Mouse (Mus musculus) erythroblast, embryonic 14.5 days (primary cell): ENCODE measurements around the gene Tbcd. TPM values are rescaled to one million over a fixed set of nuclear protein-coding genes. Genes with fewer than 3 reads are reported as not detected.
"Not testable (repeated sequence)": the region's sequence is repeated elsewhere in the genome, so short reads cannot be mapped to it uniquely, and the experiment has no call there.

Experiments used
- H3K27me3 ChIP-seq: 2 replicates; pipeline ENCODE4 v1.6.1; 2012; ENCODE audit warnings: inconsistent platforms; ENCODE audit not compliant: control insufficient read depth
- H3K36me3 ChIP-seq: 2 replicates; pipeline ENCODE4 v1.6.1; 2012; ENCODE audit warnings: mild to moderate bottlenecking, inconsistent platforms; ENCODE audit not compliant: control insufficient read depth
- H3K4me1 ChIP-seq: 2 replicates; pipeline ENCODE4 v1.6.1; 2012; ENCODE audit warnings: inconsistent platforms; ENCODE audit not compliant: control insufficient read depth
- H3K4me3 ChIP-seq: replicated peaks from 2 replicates; pipeline ENCODE3; 2012; ENCODE audit warnings: moderate library complexity, mild to moderate bottlenecking, inconsistent platforms
- H3K9me3 ChIP-seq: 2 replicates; pipeline ENCODE4 v1.6.1; 2012; ENCODE audit warnings: low read length, inconsistent platforms, mixed read lengths; ENCODE audit not compliant: control insufficient read depth
- GATA1 ChIP-seq: IDR thresholded peaks from 2 replicates; pipeline ENCODE4 v1.6.1; 2012; ENCODE audit warnings: low read length, inconsistent platforms, mixed read lengths
- TAL1 ChIP-seq: IDR thresholded peaks from 3 replicates; pipeline ENCODE4 v1.6.1; 2012; ENCODE audit warnings: low read length, inconsistent platforms, mixed read lengths
- polyA plus RNA-seq: library from polyadenylated mRNA; stranded (reverse); fragments of >175 nt; gene quantifications from 2 replicates; pipeline ENCODE4 v1.2.3, GENCODE M21; 2012

The Tbcd gene
- polyA plus RNA-seq, 1 experiment = 0.42 TPM

DNA sequence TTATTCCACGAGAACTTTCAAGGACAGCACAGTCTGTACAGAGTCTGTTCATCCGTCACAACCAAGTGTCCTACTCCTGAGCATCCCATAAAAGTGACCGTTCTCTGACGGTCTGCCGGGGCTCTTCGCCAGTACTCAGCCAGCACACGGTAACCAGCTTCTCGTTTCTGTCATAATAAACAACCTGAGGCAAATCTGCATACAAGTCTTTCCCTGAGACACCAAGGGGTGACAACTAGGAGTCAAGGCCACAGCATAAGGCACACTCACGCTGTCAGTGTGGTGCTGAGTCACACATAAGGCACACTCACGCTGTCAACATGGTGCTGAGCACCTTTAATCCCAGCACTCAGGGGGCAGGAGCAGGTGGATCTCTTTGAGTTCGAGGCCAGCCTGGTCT, 198.9 kb downstream of the Tbcd start:
- no peaks in the 10 kb centered on the region for H3K36me3 ChIP-seq
- H3K4me3 ChIP-seq = no peak overlapping the region
- no peaks in the 10 kb centered on the region for H3K27me3 ChIP-seq
- no peaks in the 10 kb centered on the region for H3K9me3 ChIP-seq
- peaks cover 2% of the 10 kb centered on the region; the same call in 1 of the 2 replicates for H3K4me1 ChIP-seq
- TF ChIP-seq TAL1 = no peak
- no peak for TF ChIP-seq GATA1

DNA sequence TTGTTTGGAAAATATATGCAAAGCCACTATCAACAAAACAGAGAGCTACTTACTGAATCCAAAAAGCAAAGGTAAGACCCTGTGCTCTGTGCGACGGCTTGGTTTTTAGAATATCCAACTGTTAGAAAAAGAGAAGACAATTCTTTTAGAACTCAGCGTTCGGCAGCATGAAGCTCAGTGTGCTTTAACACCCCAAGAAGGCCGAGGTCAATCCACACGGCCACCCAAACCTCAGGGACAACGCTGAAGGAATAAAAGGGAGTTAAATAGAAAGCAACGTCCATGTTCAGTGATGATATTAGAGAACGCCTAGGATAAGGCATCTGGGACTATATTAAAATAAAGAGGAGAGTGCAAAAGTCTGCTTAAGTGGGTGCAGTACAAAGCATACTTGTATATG, 199.8 kb downstream of the Tbcd start:
- H3K27me3 ChIP-seq = no peaks in the 10 kb centered on the region
- no peak for TF ChIP-seq TAL1
- no peak for TF ChIP-seq GATA1
- H3K4me3 ChIP-seq = no peak overlapping the region
- H3K36me3 ChIP-seq = no peaks in the 10 kb centered on the region
- H3K9me3 ChIP-seq = no peaks in the 10 kb centered on the region
- H3K4me1 ChIP-seq = peaks cover 2% of the 10 kb centered on the region; the same call in 1 of the 2 replicates

GRCm38 (mm10) chr11:121651983-121652382, 200.2 kb downstream of the Tbcd start:
- Histone ChIP-seq H3K4me3 (no peak overlapping the region), H3K4me1 (peaks cover 2% of the 10 kb centered on the region; the same call in 1 of the 2 replicates), H3K36me3 (no peaks in the 10 kb centered on the region), H3K27me3 (no peaks in the 10 kb centered on the region), H3K9me3 (no peaks in the 10 kb centered on the region)
- no peak for TF ChIP-seq GATA1
- TF ChIP-seq TAL1 = no peak

DNA sequence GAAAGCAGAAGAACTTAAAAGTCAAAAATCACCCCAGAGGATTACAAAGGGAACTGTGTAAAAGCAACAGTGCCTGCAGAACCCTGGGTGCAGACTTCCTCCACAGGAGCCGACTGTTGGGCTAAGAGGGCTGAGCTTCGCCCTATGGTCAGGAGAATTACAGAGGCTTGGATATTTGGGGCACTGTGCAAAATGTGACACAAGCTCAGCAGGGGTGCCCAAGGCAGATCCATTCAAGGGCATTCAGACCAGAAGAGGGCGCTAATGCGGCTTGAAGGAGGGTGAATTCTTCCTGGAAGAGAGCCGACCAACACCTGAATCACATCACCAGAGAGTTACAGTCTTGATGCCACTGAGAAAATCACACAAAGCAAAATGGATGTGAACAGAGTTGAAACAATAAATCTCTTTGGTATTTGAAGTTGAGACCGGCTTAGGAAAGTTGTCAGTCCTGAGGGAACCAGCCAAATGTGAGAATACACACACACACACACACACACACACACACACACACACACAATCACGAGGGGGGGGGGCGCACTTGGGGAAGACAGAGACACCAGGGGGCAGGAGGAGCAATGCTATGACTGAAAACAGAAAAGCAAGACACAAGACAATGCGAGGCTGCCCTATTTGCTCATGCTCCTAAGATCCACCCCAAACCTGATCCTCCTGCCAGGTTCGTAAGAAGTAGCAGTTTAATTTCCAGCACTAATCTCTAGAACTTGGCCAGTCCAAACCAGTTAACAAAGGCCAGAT, 201.0 kb downstream of the Tbcd start:
- Histone ChIP-seq H3K4me1 (peaks cover 2% of the 10 kb centered on the region; the same call in 1 of the 2 replicates), H3K4me3 (no peak overlapping the region), H3K36me3 (no peaks in the 10 kb centered on the region), H3K27me3 (no peaks in the 10 kb centered on the region), H3K9me3 (no peaks in the 10 kb centered on the region)
- TF ChIP-seq GATA1 = no peak
- TF ChIP-seq TAL1 = no peak

DNA sequence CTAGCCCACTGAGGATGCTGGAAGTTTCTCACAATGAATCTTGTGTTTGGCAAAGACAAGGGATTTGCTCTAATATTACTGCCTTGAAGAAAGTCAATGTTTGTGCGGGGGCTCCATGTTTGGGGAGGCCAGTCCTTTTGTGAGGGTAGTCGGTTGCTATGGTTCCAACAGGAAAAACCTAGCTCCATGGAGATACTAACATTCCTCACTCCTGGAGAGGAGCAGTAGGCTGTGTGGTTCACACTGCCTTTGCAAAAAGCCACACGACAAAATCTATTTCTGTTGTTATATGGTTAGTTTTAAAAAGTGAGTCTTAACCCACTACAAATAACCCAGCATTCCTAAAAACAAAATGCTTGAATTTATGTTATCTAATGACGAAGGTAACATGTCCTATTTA, 201.9 kb downstream of the Tbcd start:
- H3K4me3 ChIP-seq = no peak overlapping the region
- H3K9me3 ChIP-seq = no peaks in the 10 kb centered on the region
- TF ChIP-seq GATA1 (no peak), TAL1 (no peak)
- H3K27me3 ChIP-seq = no peaks in the 10 kb centered on the region
- peaks cover 2% of the 10 kb centered on the region; the same call in 1 of the 2 replicates for H3K4me1 ChIP-seq
- no peaks in the 10 kb centered on the region for H3K36me3 ChIP-seq

GRCm38 (mm10) chr11:121654406-121654945, 202.7 kb downstream of the Tbcd start:
- Histone ChIP-seq H3K4me3 (no peak overlapping the region), H3K27me3 (no peaks in the 10 kb centered on the region), H3K36me3 (no peaks in the 10 kb centered on the region), H3K4me1 (peaks cover 2% of the 10 kb centered on the region; the same call in 1 of the 2 replicates), H3K9me3 (no peaks in the 10 kb centered on the region)
- no peak for TF ChIP-seq TAL1
- no peak for TF ChIP-seq GATA1

DNA sequence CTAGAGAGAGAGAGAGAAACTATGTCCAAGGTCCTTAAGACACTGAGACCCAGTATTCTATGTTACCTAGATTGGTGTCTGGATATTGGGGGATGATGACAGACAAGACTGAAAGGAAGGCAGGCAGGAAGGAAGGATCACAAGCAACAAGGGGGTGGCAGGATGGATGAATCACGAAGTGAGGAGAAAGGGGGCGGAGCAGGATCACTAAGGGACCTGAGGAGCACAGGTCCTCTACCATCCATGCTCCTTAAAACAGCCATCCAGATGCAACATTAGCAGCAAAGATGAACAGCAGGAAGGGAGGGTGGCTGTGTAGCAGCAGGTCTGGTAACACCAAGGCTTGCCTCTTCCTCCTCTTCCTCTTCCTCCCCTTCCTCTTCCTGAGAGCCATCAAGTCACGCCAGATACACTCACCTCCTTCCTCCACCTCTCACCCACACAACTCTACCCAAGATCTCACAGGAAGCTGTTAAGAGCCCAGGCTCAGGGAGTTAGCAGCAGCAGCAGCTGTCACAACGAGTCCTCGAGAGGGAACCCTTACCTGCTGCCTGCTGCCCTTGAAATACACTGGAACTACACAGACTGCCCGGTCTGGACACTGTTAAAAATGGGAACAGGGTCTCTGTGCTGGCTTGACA, 203.5 kb downstream of the Tbcd start:
- peaks cover 2% of the 10 kb centered on the region; the same call in 1 of the 2 replicates for H3K4me1 ChIP-seq
- no peaks in the 10 kb centered on the region for H3K36me3 ChIP-seq
- H3K9me3 ChIP-seq = no peaks in the 10 kb centered on the region
- H3K27me3 ChIP-seq = no peaks in the 10 kb centered on the region
- no peak for TF ChIP-seq GATA1
- no peak for TF ChIP-seq TAL1
- no peak overlapping the region for H3K4me3 ChIP-seq

GRCm38 (mm10) chr11:121655807-121656511, 204.2 kb downstream of the Tbcd start:
- H3K4me3 ChIP-seq = no peak overlapping the region
- H3K36me3 ChIP-seq = no peaks in the 10 kb centered on the region

DNA sequence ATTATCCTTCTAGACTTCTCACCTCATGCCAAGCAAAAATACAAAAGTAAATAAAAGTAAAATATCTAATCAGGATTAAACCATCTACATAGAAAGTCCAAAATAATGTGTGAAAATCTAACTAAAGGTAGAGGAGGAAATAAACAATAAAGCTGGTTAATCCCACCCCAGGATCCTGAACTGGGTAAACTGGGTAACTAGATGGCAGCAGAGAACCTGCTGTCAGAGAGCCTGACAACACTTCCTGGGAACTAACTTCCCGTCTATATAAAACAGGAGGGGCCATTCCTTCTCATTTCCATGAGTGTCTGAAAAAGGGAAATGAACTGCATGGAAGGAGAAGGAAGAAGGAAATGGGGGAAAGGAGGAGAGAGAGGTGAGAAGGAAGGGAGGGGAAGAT, 206.4 kb downstream of the Tbcd start:
- H3K36me3 ChIP-seq = no peaks in the 10 kb centered on the region; the same call in 1 of the 2 replicates
- no peaks in the 10 kb centered on the region for H3K27me3 ChIP-seq

More at GRCm38 (mm10) chr11:121655807-121656511, 204.2 kb downstream of the Tbcd start:
- TF ChIP-seq TAL1 (no peak), GATA1 (no peak)
- Histone ChIP-seq H3K9me3 (no peaks in the 10 kb centered on the region), H3K27me3 (no peaks in the 10 kb centered on the region), H3K4me1 (peaks cover 2% of the 10 kb centered on the region; the same call in 1 of the 2 replicates)

GRCm38 (mm10) chr11:121660604-121661003, 208.9 kb downstream of the Tbcd start:
- not testable (repeated sequence) for H3K4me3 ChIP-seq, H3K27me3 ChIP-seq, H3K4me1 ChIP-seq, H3K36me3 ChIP-seq, H3K9me3 ChIP-seq

More for the DNA sequence above, 206.4 kb downstream of the Tbcd start:
- TF ChIP-seq GATA1 (no peak), TAL1 (no peak)
- Histone ChIP-seq H3K9me3 (no peaks in the 10 kb centered on the region), H3K4me3 (no peak overlapping the region), H3K4me1 (peaks cover 2% of the 10 kb centered on the region; the same call in 1 of the 2 replicates)
